In the genomic region with DNA sequence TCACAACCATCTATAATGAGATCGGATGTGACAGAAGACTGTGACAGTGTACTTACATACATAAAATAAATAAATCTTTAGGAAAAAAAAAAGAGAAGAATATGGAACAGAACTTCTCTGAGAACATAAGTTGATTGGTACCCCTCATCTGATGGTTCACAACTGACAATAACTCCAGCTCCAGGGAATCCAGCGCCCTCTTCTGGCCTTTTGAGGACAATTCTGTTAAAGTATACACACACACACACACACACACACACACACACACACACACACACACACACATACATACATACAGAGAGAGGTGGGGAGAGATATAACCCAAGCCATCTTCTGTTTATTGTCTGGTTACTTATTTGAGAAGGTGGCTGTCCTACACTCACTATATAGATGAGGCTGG, we compare ENCODE assay signal across 1 mouse cellular context.
TF ChIP-seq lines count a peak whose summit lies in the region.

No protein-coding gene starts in this region.

TF ChIP-seq in ES-E14, 5 proteins besides CTCF, POLR2A, EP300 and RAD21:
- TF ChIP-seq CHD2 (IDR thresholded peaks at IDR 0.05; ENCODE audit: low read depth, low read length): no peak
- no peak for TF ChIP-seq HCFC1 (IDR thresholded peaks at IDR 0.05; ENCODE audit: borderline replicate concordance, insufficient read depth, low read length)
- no peak for TF ChIP-seq ZNF384 (IDR thresholded peaks at IDR 0.05; ENCODE audit: low read depth, low read length)
- TF ChIP-seq ZC3H11A (IDR thresholded peaks at IDR 0.05; ENCODE audit: borderline replicate concordance, low read depth, low read length): no peak
- TF ChIP-seq MAFK (IDR thresholded peaks at IDR 0.05; ENCODE audit: insufficient read depth, low read depth, low read length): no peak
